Mouse (Mus musculus) liver, embryonic 13.5 days (tissue): ENCODE measurements around the gene Hist2h3c1. TPM values are rescaled to one million over a fixed set of nuclear protein-coding genes. Genes with fewer than 3 reads are reported as not detected.
"Not testable (repeated sequence)": the region's sequence is repeated elsewhere in the genome, so short reads cannot be mapped to it uniquely, and the experiment has no call there.

Experiments
- ATAC-seq: fragments of 200-750 bp; cut with Nextera tagmentation; 2 replicates; pipeline ENCODE4 v1.8.0; 2017; ENCODE audit warnings: low read depth, mild to moderate bottlenecking, moderate number of reproducible peaks, moderate library complexity
- DNase-seq: peaks from one replicate; pipeline ENCODE4 v3.0.0; 2022
- H3K27ac ChIP-seq: fragments of 300-500 bp; sonication (generic); 2 replicates; pipeline ENCODE4 v1.5.1; 2015; ENCODE audit warnings: moderate library complexity, mild to moderate bottlenecking, inconsistent platforms
- H3K27me3 ChIP-seq: fragments of 300-500 bp; sonication (generic); 2 replicates; pipeline ENCODE4 v1.6.1; 2015; ENCODE audit warnings: mild to moderate bottlenecking, inconsistent platforms
- H3K36me3 ChIP-seq: fragments of 300-500 bp; sonication (generic); 2 replicates; pipeline ENCODE4 v1.6.1; 2015; ENCODE audit warnings: mild to moderate bottlenecking, inconsistent platforms
- H3K4me1 ChIP-seq: fragments of 300-500 bp; sonication (generic); replicated peaks from 2 replicates; pipeline ENCODE4 v1.6.1; 2015; ENCODE audit warnings: inconsistent platforms
- H3K4me2 ChIP-seq: fragments of 300-500 bp; sonication (generic); 2 replicates; pipeline ENCODE4 v1.6.1; 2015; ENCODE audit warnings: inconsistent platforms, mild to moderate bottlenecking, moderate library complexity
- H3K4me3 ChIP-seq: fragments of 300-500 bp; sonication (generic); replicated peaks from 2 replicates; pipeline ENCODE4 v1.5.1; 2015; ENCODE audit warnings: mild to moderate bottlenecking, inconsistent platforms
- H3K9ac ChIP-seq: fragments of 300-500 bp; sonication (generic); 2 replicates; pipeline ENCODE4 v1.6.1; 2015; ENCODE audit warnings: mild to moderate bottlenecking, inconsistent platforms
- H3K9me3 ChIP-seq: fragments of 300-500 bp; sonication (generic); replicated peaks from 2 replicates; pipeline ENCODE4 v1.6.1; 2016; ENCODE audit warnings: inconsistent platforms
- WGBS: fragments of 180-500 bp; shearing (Covaris S2); methylation state at CpG from one replicate; pipeline ENCODE4 v1.1.7; 2015; ENCODE audit not compliant: insufficient replicate concordance; 5-methylcytosine and 5-hydroxymethylcytosine counted together
- polyA plus RNA-seq: library from polyadenylated mRNA; unstranded; fragments of >200 nt; fragmentation: Nextera tagmentation; extraction: Ambion mirVana; gene quantifications from 2 replicates; pipeline ENCODE4 v1.2.1, GENCODE M21; 2015

Hist2h3c1 gene
- polyA plus RNA-seq, 1 experiment from 2014 or later = 2.3 TPM

DNA sequence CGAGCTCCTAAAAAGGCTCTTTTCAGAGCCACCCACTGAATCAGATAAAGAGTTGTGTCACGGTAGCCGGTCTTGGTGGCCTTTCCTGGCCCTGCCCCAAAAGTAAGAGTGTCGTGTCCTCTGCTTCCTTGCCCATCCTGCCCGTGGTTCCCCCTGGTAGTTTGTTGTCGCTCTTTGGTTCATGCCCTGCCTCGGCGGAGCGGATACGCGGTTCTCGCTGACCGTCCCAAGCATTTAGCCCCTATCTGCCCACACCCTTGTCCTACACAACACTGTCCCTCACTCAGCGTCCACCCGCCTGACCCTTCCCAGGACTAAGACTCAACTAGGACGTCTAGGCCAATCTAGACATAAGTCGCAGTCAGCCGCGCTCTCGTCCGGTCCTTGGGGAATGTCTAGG is 467 bp upstream of the Hist2h3c1 start:
- Histone ChIP-seq H3K4me3 (peak overlapping the region; percentile 44), H3K4me1 (peaks cover 74% of the 10 kb centered on the region), H3K4me2 (peak overlapping the region; percentile 47), H3K27ac (peak overlapping the region; percentile 92), H3K9ac (peak overlapping the region; percentile 63; the same call in 1 of the 2 replicates)
- DNase-seq, H3K9me3 ChIP-seq, H3K27me3 ChIP-seq, H3K36me3 ChIP-seq: not testable (repeated sequence)
- peak; percentile 61 for ATAC-seq
- 0% methylated on average over 10 of the region's 21 CpGs for WGBS

- H3K27me3 ChIP-seq = no peaks in the 10 kb centered on the region
- no peaks in the 10 kb centered on the region for H3K36me3 ChIP-seq
- DNase-seq (no peak), ATAC-seq (no peak)
- H3K9ac ChIP-seq = peak overlapping the region; percentile 82
- H3K4me3 ChIP-seq = peak overlapping the region; percentile 63
- peak overlapping the region; percentile 93 for H3K27ac ChIP-seq
- WGBS = 2% methylated on average over 11 of the region's 11 CpGs
- H3K9me3 ChIP-seq = no peaks in the 10 kb centered on the region
- H3K4me1 ChIP-seq = peaks cover 66% of the 10 kb centered on the region
- peak overlapping the region; percentile 69 for H3K4me2 ChIP-seq
Measured at GRCm38 (mm10) chr3:96247356-96248140, 1.1 kb downstream of the Hist2h3c1 start.

- Histone ChIP-seq H3K27ac (peak overlapping the region; percentile 93), H3K36me3 (no peaks in the 10 kb centered on the region), H3K4me2 (peak overlapping the region; percentile 69), H3K4me1 (peaks cover 67% of the 10 kb centered on the region), H3K9ac (peak overlapping the region; percentile 82), H3K27me3 (no peaks in the 10 kb centered on the region), H3K4me3 (peak overlapping the region; percentile 63), H3K9me3 (no peaks in the 10 kb centered on the region)
- WGBS = 44% methylated on average over 6 of the region's 6 CpGs
- ATAC-seq (no peak), DNase-seq (no peak)
Measured at GRCm38 (mm10) chr3:96248141-96249033, 1.9 kb downstream of the Hist2h3c1 start.

GRCm38 (mm10) chr3:96249034-96249345 is 2.5 kb downstream of the Hist2h3c1 start:
- no peak for ATAC-seq
- WGBS = 62% methylated on average over 4 of the region's 4 CpGs
- Histone ChIP-seq H3K9me3 (no peaks in the 10 kb centered on the region), H3K9ac (peak overlapping the region; percentile 82), H3K4me2 (peak overlapping the region; percentile 69), H3K4me3 (peak overlapping the region; percentile 63), H3K27ac (peak overlapping the region; percentile 93), H3K4me1 (peaks cover 67% of the 10 kb centered on the region), H3K27me3 (no peaks in the 10 kb centered on the region), H3K36me3 (no peaks in the 10 kb centered on the region)
- no peak for DNase-seq

DNA sequence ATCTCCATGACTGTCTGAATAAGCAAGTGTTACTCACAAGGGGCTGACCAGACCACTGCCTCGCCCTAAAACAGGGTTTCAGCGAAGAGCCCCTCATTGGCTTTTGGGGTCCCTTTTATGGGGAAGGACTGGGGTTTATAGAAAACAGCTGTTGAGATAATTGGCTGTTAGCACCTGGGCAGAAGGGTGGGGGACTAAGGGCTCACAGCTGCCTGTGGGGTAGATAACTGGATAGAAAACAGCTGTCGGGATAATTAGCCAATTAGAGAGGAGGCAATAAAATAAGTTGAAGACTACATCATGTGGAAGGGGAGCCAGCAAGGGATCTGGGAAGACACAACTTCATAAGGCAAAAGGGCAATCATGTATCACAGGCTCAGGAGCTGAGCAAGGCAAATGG is 4.4 kb downstream of the Hist2h3c1 start:
- Histone ChIP-seq H3K9me3 (no peaks in the 10 kb centered on the region), H3K36me3 (no peaks in the 10 kb centered on the region), H3K4me2 (peak overlapping the region; percentile 32), H3K4me1 (peaks cover 75% of the 10 kb centered on the region), H3K4me3 (no peak overlapping the region), H3K27ac (peak overlapping the region; percentile 93), H3K27me3 (no peaks in the 10 kb centered on the region), H3K9ac (peak overlapping the region; percentile 63)
- 49% methylated on average over 3 of the region's 3 CpGs for WGBS
- ATAC-seq = no peak
- DNase-seq = no peak

DNA sequence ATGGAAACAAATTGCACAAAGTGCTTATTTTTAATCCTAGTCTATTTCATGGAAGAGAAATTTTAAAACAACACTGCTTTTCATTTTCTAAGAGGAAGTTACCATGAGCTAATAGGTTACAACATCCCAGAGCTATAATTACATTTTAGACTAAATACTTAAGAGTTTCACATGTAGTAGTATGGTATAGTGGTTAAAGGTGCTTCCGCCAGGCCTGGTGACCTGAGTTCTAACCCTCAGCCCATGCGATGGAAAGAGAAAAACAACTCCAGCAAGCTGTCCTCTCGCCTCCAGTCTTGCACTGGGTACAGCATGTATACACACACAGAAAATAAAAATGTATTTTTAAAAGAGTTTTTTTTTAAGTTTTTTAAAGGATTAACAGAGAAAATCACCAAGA is 5.3 kb downstream of the Hist2h3c1 start:
- DNase-seq = no peak
- H3K27ac ChIP-seq = peak overlapping the region; percentile 57; the same call in 1 of the 2 replicates
- 73% methylated on average over 3 of the region's 3 CpGs for WGBS

DNA sequence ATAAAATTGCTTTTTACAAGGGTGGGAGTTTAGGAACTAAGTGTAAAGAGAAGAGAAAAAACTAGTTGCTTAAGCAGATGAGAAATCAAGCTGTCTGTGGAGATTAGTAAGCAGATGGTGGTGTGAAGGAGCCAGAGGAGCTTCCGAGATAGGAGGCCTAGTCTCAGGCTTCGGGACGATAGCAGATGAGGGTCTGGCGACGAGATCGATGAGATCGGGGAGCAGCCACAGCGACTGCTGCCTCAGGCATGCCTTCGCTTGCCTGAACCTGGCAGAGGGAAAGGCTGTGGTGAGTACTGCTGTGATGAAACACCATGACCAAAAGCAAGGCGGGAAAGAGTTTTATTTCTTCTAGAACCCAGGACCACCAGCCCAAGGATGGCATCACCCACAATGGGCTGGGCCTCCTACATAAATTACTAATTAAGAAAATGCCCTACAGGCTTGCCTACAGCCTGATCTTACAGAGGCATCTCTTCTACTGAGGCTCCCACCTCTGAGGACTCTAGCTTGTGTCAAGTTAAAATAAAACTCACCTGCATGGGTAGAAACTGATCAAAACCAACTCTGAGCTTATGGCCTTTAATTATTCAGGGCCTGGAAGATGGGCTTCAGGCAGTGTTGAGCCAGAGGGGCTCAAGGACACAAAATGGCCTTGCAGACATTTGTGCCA is 8.3 kb downstream of the Hist2h3c1 start:
- H3K4me2 ChIP-seq = peak overlapping the region; percentile 49
- 10% methylated on average over 10 of the region's 10 CpGs for WGBS
- peak overlapping the region; percentile 68 for H3K9ac ChIP-seq
- peak overlapping the region; percentile 20; the same call in 1 of the 2 replicates for H3K4me3 ChIP-seq
- peak; percentile 77 for DNase-seq
- H3K27me3 ChIP-seq = no peaks in the 10 kb centered on the region
- H3K27ac ChIP-seq = peak overlapping the region; percentile 89
- H3K4me1 ChIP-seq = peaks cover 66% of the 10 kb centered on the region
- no peaks in the 10 kb centered on the region for H3K36me3 ChIP-seq
- peak; percentile 93 for ATAC-seq
- H3K9me3 ChIP-seq = no peaks in the 10 kb centered on the region

More for the DNA sequence above, 5.3 kb downstream of the Hist2h3c1 start:
- Histone ChIP-seq H3K4me1 (peaks cover 82% of the 10 kb centered on the region), H3K4me2 (no peak overlapping the region), H3K36me3 (no peaks in the 10 kb centered on the region), H3K9me3 (no peaks in the 10 kb centered on the region), H3K9ac (no peak overlapping the region), H3K4me3 (no peak overlapping the region), H3K27me3 (no peaks in the 10 kb centered on the region)
- ATAC-seq = no peak

GRCm38 (mm10) chr3:96255926-96256593 is 9.6 kb downstream of the Hist2h3c1 start:
- Histone ChIP-seq H3K27me3 (no peaks in the 10 kb centered on the region), H3K9me3 (no peaks in the 10 kb centered on the region), H3K9ac (peak overlapping the region; percentile 52), H3K4me3 (no peak overlapping the region), H3K4me1 (peaks cover 57% of the 10 kb centered on the region), H3K36me3 (no peaks in the 10 kb centered on the region), H3K4me2 (no peak overlapping the region), H3K27ac (peak overlapping the region; percentile 89; the same call in 1 of the 2 replicates)
- no peak for ATAC-seq
- no peak for DNase-seq
- WGBS = 63% methylated on average over 5 of the region's 5 CpGs

DNA sequence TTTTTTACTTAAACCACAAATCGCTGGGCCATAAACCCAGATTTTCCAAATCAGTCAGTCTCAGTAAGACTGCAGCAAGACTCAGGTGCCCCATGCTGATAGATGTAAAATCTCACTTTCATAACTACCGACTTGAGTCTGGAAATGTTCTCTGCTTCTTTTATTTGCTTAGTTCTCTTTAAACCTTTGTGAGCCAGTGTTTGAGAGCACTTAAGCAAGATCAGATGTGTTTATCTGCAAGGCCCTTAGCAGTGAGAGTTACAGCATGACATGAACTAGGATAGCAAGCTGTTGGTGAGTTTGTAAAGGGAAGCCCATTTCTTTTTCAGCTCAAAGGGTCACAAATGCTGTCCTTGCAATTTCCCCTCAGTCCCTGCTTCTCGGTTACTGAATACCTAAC is 10.7 kb downstream of the Hist2h3c1 start:
- ATAC-seq (no peak), DNase-seq (no peak)
- Histone ChIP-seq H3K9ac (no peak overlapping the region), H3K4me1 (peaks cover 65% of the 10 kb centered on the region), H3K9me3 (no peaks in the 10 kb centered on the region), H3K4me2 (no peak overlapping the region), H3K4me3 (no peak overlapping the region), H3K27me3 (no peaks in the 10 kb centered on the region), H3K27ac (no peak overlapping the region), H3K36me3 (no peaks in the 10 kb centered on the region)
- WGBS = 73% methylated on average over 3 of the region's 3 CpGs

- WGBS = 74% methylated on average over 5 of the region's 5 CpGs
- no peaks in the 10 kb centered on the region for H3K27me3 ChIP-seq
- peaks cover 53% of the 10 kb centered on the region for H3K4me1 ChIP-seq
- H3K4me2 ChIP-seq = no peak overlapping the region
- H3K9me3 ChIP-seq = no peaks in the 10 kb centered on the region
- no peaks in the 10 kb centered on the region for H3K36me3 ChIP-seq
- no peak overlapping the region for H3K4me3 ChIP-seq
- H3K27ac ChIP-seq = no peak overlapping the region
- DNase-seq (no peak), ATAC-seq (no peak)
- no peak overlapping the region for H3K9ac ChIP-seq
Measured at GRCm38 (mm10) chr3:96260220-96260619, 13.7 kb downstream of the Hist2h3c1 start.
